Mouse (Mus musculus): ENCODE results near the gene Gltp. TPM values are rescaled to one million over a fixed set of nuclear protein-coding genes. Genes with fewer than 3 reads are reported as not detected.

Gltp gene
- total and polyA plus RNA-seq, 2 experiments from 2014 or later: 51.0 to 55.0 TPM

- Histone ChIP-seq H3K4me3 (ENCODE audit: low read length) (no peak overlapping the region), H3K9me3 (ENCODE audit: low read length) (no peaks in the 10 kb centered on the region), H3K27me3 (ENCODE audit: insufficient read depth, low read length) (no peaks in the 10 kb centered on the region), H3K27ac (no peak overlapping the region), H3K4me2 (ENCODE audit: low read depth, low read length) (no peak overlapping the region), H3K9ac (replicated peaks; ENCODE audit: low read length) (no peak overlapping the region), H3K36me3 (ENCODE audit: insufficient read depth, low read length) (no peaks in the 10 kb centered on the region), H3K4me1 (ENCODE audit: insufficient read depth, low read length) (no peaks in the 10 kb centered on the region)
- DNase-seq (ENCODE audit: low spot score) (no peak), ATAC-seq (no peak; the same call in 1 of the 2 replicates)
- WGBS: 57% methylated on average over 6 of the region's 6 CpGs
- TF ChIP-seq CTCF (IDR thresholded peaks at IDR 0.05; ENCODE audit: low read depth): no peak
These were observed 45.9 kb downstream of the Gltp start for GRCm38 (mm10) chr5:114644918-114645317.

- Histone ChIP-seq H3K9me3 (ENCODE audit: low read length) (no peaks in the 10 kb centered on the region), H3K27me3 (ENCODE audit: insufficient read depth, low read length) (no peaks in the 10 kb centered on the region; the same call in 1 of the 2 replicates), H3K27ac (no peak overlapping the region), H3K4me3 (ENCODE audit: low read length) (no peak overlapping the region), H3K9ac (replicated peaks; ENCODE audit: low read length) (no peak overlapping the region), H3K36me3 (ENCODE audit: insufficient read depth, low read length) (no peaks in the 10 kb centered on the region), H3K4me2 (ENCODE audit: low read depth, low read length) (no peak overlapping the region), H3K4me1 (ENCODE audit: insufficient read depth, low read length) (no peaks in the 10 kb centered on the region)
- DNase-seq (ENCODE audit: low spot score) (no peak), ATAC-seq (no peak)
- 70% methylated on average over 10 of the region's 10 CpGs for WGBS
- TF ChIP-seq CTCF (IDR thresholded peaks at IDR 0.05; ENCODE audit: low read depth): no peak
These were observed 50.0 kb downstream of the Gltp start for GRCm38 (mm10) chr5:114640809-114641208.

GRCm38 (mm10) chr5:114639645-114639957, 51.2 kb downstream of the Gltp start:
- Histone ChIP-seq H3K4me1 (ENCODE audit: insufficient read depth, low read length) (no peaks in the 10 kb centered on the region), H3K9ac (replicated peaks; ENCODE audit: low read length) (no peak overlapping the region), H3K9me3 (ENCODE audit: low read length) (no peaks in the 10 kb centered on the region), H3K4me2 (ENCODE audit: low read depth, low read length) (peak overlapping the region; percentile 53), H3K27ac (no peak overlapping the region), H3K4me3 (ENCODE audit: low read length) (no peak overlapping the region), H3K27me3 (ENCODE audit: insufficient read depth, low read length) (no peaks in the 10 kb centered on the region; the same call in 1 of the 2 replicates), H3K36me3 (ENCODE audit: insufficient read depth, low read length) (no peaks in the 10 kb centered on the region)
- peak; percentile 36; the same call in 1 of the 2 replicates for ATAC-seq
- TF ChIP-seq CTCF (IDR thresholded peaks at IDR 0.05; ENCODE audit: low read depth): no peak
- no peak for DNase-seq (ENCODE audit: low spot score)
- 36% methylated on average over 7 of the region's 7 CpGs for WGBS

- Histone ChIP-seq H3K4me3 (ENCODE audit: low read length) (0 out of 2 replicates have a peak overlapping the region, but pooled peaks have one; percentile 4), H3K4me1 (ENCODE audit: insufficient read depth, low read length) (no peaks in the 10 kb centered on the region), H3K27me3 (ENCODE audit: insufficient read depth, low read length) (no peaks in the 10 kb centered on the region; the same call in 1 of the 2 replicates), H3K4me2 (ENCODE audit: low read depth, low read length) (peak overlapping the region; percentile 53), H3K9ac (replicated peaks; ENCODE audit: low read length) (no peak overlapping the region), H3K36me3 (ENCODE audit: insufficient read depth, low read length) (no peaks in the 10 kb centered on the region), H3K27ac (no peak overlapping the region), H3K9me3 (ENCODE audit: low read length) (no peaks in the 10 kb centered on the region)
- ATAC-seq: peak; percentile 78
- TF ChIP-seq CTCF (IDR thresholded peaks at IDR 0.05; ENCODE audit: low read depth): peak; percentile 99
- peak; percentile 92 for DNase-seq (ENCODE audit: low spot score)
- 13% methylated on average over 22 of the region's 22 CpGs for WGBS
These were observed 51.8 kb downstream of the Gltp start for GRCm38 (mm10) chr5:114638769-114639644.

- no peak for TF ChIP-seq CTCF (IDR thresholded peaks at IDR 0.05; ENCODE audit: low read depth)
- no peaks in the 10 kb centered on the region; the same call in 1 of the 2 replicates for H3K27me3 ChIP-seq (ENCODE audit: insufficient read depth, low read length)
- no peaks in the 10 kb centered on the region for H3K9me3 ChIP-seq (ENCODE audit: low read length)
- no peaks in the 10 kb centered on the region for H3K36me3 ChIP-seq (ENCODE audit: insufficient read depth, low read length)
- DNase-seq (ENCODE audit: low spot score): no peak
- no peak for ATAC-seq
- no peaks in the 10 kb centered on the region for H3K4me1 ChIP-seq (ENCODE audit: insufficient read depth, low read length)
- H3K9ac ChIP-seq (replicated peaks; ENCODE audit: low read length): no peak overlapping the region
- 79% methylated on average over 25 of the region's 25 CpGs for WGBS
- H3K4me2 ChIP-seq (ENCODE audit: low read depth, low read length): no peak overlapping the region
- no peak overlapping the region for H3K27ac ChIP-seq
- no peak overlapping the region for H3K4me3 ChIP-seq (ENCODE audit: low read length)
These were observed 54.7 kb downstream of the Gltp start for GRCm38 (mm10) chr5:114636091-114636490.

GRCm38 (mm10) chr5:114631336-114631735, 59.4 kb downstream of the Gltp start:
- no peaks in the 10 kb centered on the region for H3K36me3 ChIP-seq (ENCODE audit: insufficient read depth, low read length)
- no peaks in the 10 kb centered on the region for H3K27me3 ChIP-seq (ENCODE audit: insufficient read depth, low read length)
- no peak overlapping the region for H3K4me3 ChIP-seq (ENCODE audit: low read length)
- H3K9me3 ChIP-seq (ENCODE audit: low read length): no peaks in the 10 kb centered on the region
- 56% methylated on average over 2 of the region's 2 CpGs for WGBS
- TF ChIP-seq CTCF (IDR thresholded peaks at IDR 0.05; ENCODE audit: low read depth): peak; percentile 59
- H3K4me1 ChIP-seq (ENCODE audit: insufficient read depth, low read length): no peaks in the 10 kb centered on the region
- no peak overlapping the region for H3K27ac ChIP-seq
- DNase-seq (ENCODE audit: low spot score) (no peak), ATAC-seq (no peak)
- H3K9ac ChIP-seq (replicated peaks; ENCODE audit: low read length): no peak overlapping the region
- no peak overlapping the region for H3K4me2 ChIP-seq (ENCODE audit: low read depth, low read length)

GRCm38 (mm10) chr5:114625590-114625989, 65.2 kb downstream of the Gltp start:
- peak; percentile 71 for TF ChIP-seq CTCF (IDR thresholded peaks at IDR 0.05; ENCODE audit: low read depth)
- no peak overlapping the region for H3K9ac ChIP-seq (replicated peaks; ENCODE audit: low read length)
- H3K4me3 ChIP-seq (ENCODE audit: low read length): no peak overlapping the region
- no peaks in the 10 kb centered on the region for H3K36me3 ChIP-seq (ENCODE audit: insufficient read depth, low read length)
- peak; percentile 68 for DNase-seq (ENCODE audit: low spot score)
- no peak overlapping the region for H3K4me2 ChIP-seq (ENCODE audit: low read depth, low read length)
- H3K27me3 ChIP-seq (ENCODE audit: insufficient read depth, low read length): no peaks in the 10 kb centered on the region
- ATAC-seq: no peak
- WGBS: 21% methylated on average over 3 of the region's 3 CpGs
- H3K9me3 ChIP-seq (ENCODE audit: low read length): no peaks in the 10 kb centered on the region
- H3K27ac ChIP-seq: no peak overlapping the region
- no peaks in the 10 kb centered on the region for H3K4me1 ChIP-seq (ENCODE audit: insufficient read depth, low read length)
